Mouse (Mus musculus) cerebellum, postnatal 36 days (tissue): ENCODE measurements around the gene Olfr346.

Source experiments
- DNase-seq, 2 experiments: peaks; one replicate each; pipeline ENCODE4 v3.0.0; 2021 to 2022; ENCODE audit warnings: mixed read lengths in 2 of 2

Olfr346 gene

DNA sequence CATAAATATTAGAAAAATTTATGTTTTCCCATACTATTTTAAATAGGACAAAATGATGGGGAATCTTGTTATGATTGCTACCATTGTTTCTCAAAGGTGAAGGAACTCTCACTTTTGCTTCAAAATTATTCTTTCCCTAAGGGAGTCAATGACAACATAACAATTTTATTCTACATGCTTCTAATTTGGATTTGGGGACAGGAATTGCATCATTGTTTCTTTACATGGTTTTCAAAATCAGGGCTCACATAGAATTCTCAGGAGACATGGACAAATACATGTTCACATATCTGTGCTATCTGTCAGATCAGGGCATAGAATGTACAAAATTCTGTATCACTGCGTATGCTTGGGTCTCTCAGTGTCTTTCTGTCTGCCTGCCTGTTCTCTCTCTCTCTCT is at the start of gene Olfr346:
Gene Olfr346 (plus strand): TSS at position 301 of the 400 bp plus-strand sequence.
- no peak for DNase-seq

GRCm38 (mm10) chr2:36639741-36640140 is 45.8 kb upstream of the Olfr346 start, which contains the start of gene Olfr345:
Gene Olfr345 (plus strand): TSS chr2:36640041.
- no peak for DNase-seq

DNA sequence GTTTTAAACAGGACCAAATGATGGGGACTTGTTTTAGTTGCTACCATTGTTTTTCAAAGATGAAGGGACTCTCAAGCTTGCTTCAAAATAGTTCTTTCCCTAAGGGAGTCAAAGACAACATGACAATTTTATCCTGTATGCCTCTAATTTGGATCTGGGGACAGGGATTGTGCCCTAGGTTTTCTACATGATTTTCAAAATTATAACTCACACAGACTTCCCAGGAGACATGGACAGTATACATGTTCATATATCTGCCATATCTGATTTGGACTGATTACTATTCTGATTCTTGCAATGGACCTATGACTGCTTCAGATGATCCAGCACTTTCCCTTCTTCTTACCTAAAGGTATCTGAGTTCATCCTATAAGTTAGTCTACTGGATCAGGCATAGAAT is 46.0 kb downstream of the Olfr346 start, which contains the start of gene Olfr347:
Gene Olfr347 (plus strand): TSS at position 301 of the 400 bp plus-strand sequence.
- DNase-seq: no peak

GRCm38 (mm10) chr2:36736226-36736625 is 50.6 kb downstream of the Olfr346 start:
- DNase-seq: no peak
